Mouse (Mus musculus) E14TG2a.4 (cell line): ENCODE data around the gene Ptges3.
A peak's percentile ranks its signal among the peaks of the same experiment; 100 is the strongest.

ENCODE experiments used
- CTCF ChIP-seq: conservative IDR thresholded peaks from 2 replicates; pipeline ENCODE4 v1.5.1; 2014; ENCODE audit warnings: low read length
- NANOG ChIP-seq: IDR thresholded peaks from 2 replicates; pipeline ENCODE4 v1.6.1; 2014; ENCODE audit warnings: borderline replicate concordance, low read length, mixed read lengths

DNA sequence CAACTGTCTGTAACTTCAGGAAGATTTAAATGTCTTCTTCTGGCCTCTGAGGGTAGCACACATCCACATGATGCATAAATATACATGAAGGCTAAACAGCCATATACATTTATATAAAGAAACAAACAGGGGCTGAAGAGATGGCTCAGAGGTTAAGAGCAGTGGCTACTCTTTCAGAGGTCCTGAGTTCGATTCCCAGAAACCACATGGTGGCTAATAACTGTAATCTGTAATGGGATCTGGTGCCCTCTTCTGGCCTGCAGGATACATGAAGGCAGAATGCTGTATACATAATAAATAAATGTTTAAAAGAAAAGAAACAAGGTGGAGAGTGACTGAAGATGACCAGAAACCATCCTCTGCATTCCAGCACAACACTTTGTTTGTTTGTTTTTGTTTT lies 21.7 kb downstream of the Ptges3 start:
- peak; percentile 26 for TF ChIP-seq CTCF
- TF ChIP-seq NANOG, result no peak
